Mouse (Mus musculus) heart, postnatal 0 days (tissue): ENCODE measurements around the gene Lhfp. TPM values are rescaled to one million over a fixed set of nuclear protein-coding genes. Genes with fewer than 3 reads are reported as not detected.
"Not testable (repeated sequence)": the region's sequence is repeated elsewhere in the genome, so short reads cannot be mapped to it uniquely, and the experiment has no call there.

Source experiments
- ATAC-seq: fragments of 200-750 bp; cut with Nextera tagmentation; 2 replicates; pipeline ENCODE4 v1.8.0; 2017; ENCODE audit warnings: low read depth, moderate number of reproducible peaks, moderate library complexity; ENCODE audit not compliant: insufficient read depth
- DNase-seq: peaks from one replicate; pipeline ENCODE4 v3.0.0-alpha.2; 2016; ENCODE audit warnings: low spot score
- H3K27ac ChIP-seq: fragments of 300-500 bp; sonication (generic); 2 replicates; pipeline ENCODE4 v1.5.1; 2014; ENCODE audit warnings: low read depth, mild to moderate bottlenecking
- H3K27me3 ChIP-seq: fragments of 300-500 bp; sonication (generic); 2 replicates; pipeline ENCODE4 v1.6.1; 2014; ENCODE audit warnings: low read length, mixed read lengths; ENCODE audit not compliant: control insufficient read depth, insufficient read depth
- H3K36me3 ChIP-seq: fragments of 300-500 bp; sonication (generic); replicated peaks from 2 replicates; pipeline ENCODE4 v1.6.1; 2014; ENCODE audit warnings: low read length, mixed read lengths; ENCODE audit not compliant: control insufficient read depth, insufficient read depth
- H3K4me1 ChIP-seq: fragments of 300-500 bp; sonication (generic); 2 replicates; pipeline ENCODE4 v1.6.1; 2014; ENCODE audit warnings: antibody characterized with exemption; ENCODE audit not compliant: control insufficient read depth, insufficient read depth
- H3K4me2 ChIP-seq: fragments of 300-500 bp; sonication (generic); 2 replicates; pipeline ENCODE4 v1.6.1; 2014; ENCODE audit warnings: low read depth, mild to moderate bottlenecking, low read length, moderate library complexity
- H3K4me3 ChIP-seq: fragments of 300-500 bp; sonication (generic); 2 replicates; pipeline ENCODE4 v1.5.1; 2014; ENCODE audit warnings: low read depth, low read length
- H3K9ac ChIP-seq: fragments of 300-500 bp; sonication (generic); replicated peaks from 2 replicates; pipeline ENCODE4 v1.6.1; 2014; ENCODE audit warnings: low read depth, low read length, mixed read lengths
- H3K9me3 ChIP-seq: fragments of 300-500 bp; sonication (generic); replicated peaks from 2 replicates; pipeline ENCODE4 v1.6.1; 2016; ENCODE audit warnings: low read length; ENCODE audit not compliant: control insufficient read depth
- CTCF ChIP-seq: IDR thresholded peaks from 2 replicates; pipeline ENCODE4 v1.5.1; 2016; ENCODE audit warnings: antibody characterized with exemption, control low read depth, low read depth
- EP300 ChIP-seq: IDR thresholded peaks from 2 replicates; pipeline ENCODE4 v1.6.1; 2016; ENCODE audit warnings: antibody characterized with exemption, low read depth
- WGBS: fragments of 180-500 bp; shearing (Covaris S2); extraction: QIAGEN DNeasy Blood & Tissue Kit; methylation state at CpG from one replicate; pipeline ENCODE4 v1.1.7; 2014; 5-methylcytosine and 5-hydroxymethylcytosine counted together
- polyA plus RNA-seq: library from polyadenylated mRNA; unstranded; fragments of >200 nt; fragmentation: Nextera tagmentation; extraction: Ambion mirVana; gene quantifications from 2 replicates; pipeline ENCODE4 v1.2.1, GENCODE M21; 2015
- total RNA-seq: library from RNA; depleted of rRNA; stranded (reverse); fragments of >200 nt; gene quantifications from 2 replicates; pipeline ENCODE4 v1.2.3, GENCODE M21; 2014; ENCODE audit warnings: low replicate concordance

Gene Lhfp
- total and polyA plus RNA-seq, 2 experiments from 2014 or later: 78.0 to 87.2 TPM

- H3K36me3 ChIP-seq: 0 out of 2 replicates have a peak, but pooled peaks cover 8% of the 10 kb centered on the region
- no peak for DNase-seq
- H3K27me3 ChIP-seq: no peaks in the 10 kb centered on the region
- no peak for ATAC-seq
- WGBS: 54% methylated on average over 11 of the region's 11 CpGs
- H3K4me2 ChIP-seq: no peak overlapping the region
- no peak overlapping the region for H3K27ac ChIP-seq
- H3K9ac ChIP-seq: no peak overlapping the region
- TF ChIP-seq CTCF (no peak), EP300 (no peak)
- peaks cover 27% of the 10 kb centered on the region for H3K4me1 ChIP-seq
- H3K4me3 ChIP-seq: no peak overlapping the region
- H3K9me3 ChIP-seq: 0 out of 2 replicates have a peak, but pooled peaks cover 8% of the 10 kb centered on the region
Measured at GRCm38 (mm10) chr3:53108594-53109373, 67.5 kb downstream of the Lhfp start.

- H3K27ac ChIP-seq: no peak overlapping the region
- no peak overlapping the region for H3K4me2 ChIP-seq
- no peak for ATAC-seq
- no peak for DNase-seq
- no peaks in the 10 kb centered on the region for H3K27me3 ChIP-seq
- H3K9ac ChIP-seq: no peak overlapping the region
- H3K4me3 ChIP-seq: no peak overlapping the region
- TF ChIP-seq CTCF (no peak), EP300 (no peak)
- peaks cover 27% of the 10 kb centered on the region for H3K4me1 ChIP-seq
- H3K9me3 ChIP-seq: 0 out of 2 replicates have a peak, but pooled peaks cover 8% of the 10 kb centered on the region
- H3K36me3 ChIP-seq: 0 out of 2 replicates have a peak, but pooled peaks cover 8% of the 10 kb centered on the region
- WGBS: 14% methylated on average over 3 of the region's 3 CpGs
Measured at GRCm38 (mm10) chr3:53109879-53110278, 68.6 kb downstream of the Lhfp start.

GRCm38 (mm10) chr3:53112048-53112447 is 70.7 kb downstream of the Lhfp start:
- TF ChIP-seq EP300: no peak
- TF ChIP-seq CTCF: 0 out of 2 replicates have a peak, but pooled peaks have one; percentile 13
- WGBS: 94% methylated on average over 7 of the region's 7 CpGs
- Histone ChIP-seq H3K9ac (no peak overlapping the region), H3K27me3 (no peaks in the 10 kb centered on the region), H3K4me3 (no peak overlapping the region), H3K4me1 (peaks cover 14% of the 10 kb centered on the region), H3K9me3 (0 out of 2 replicates have a peak, but pooled peaks cover 8% of the 10 kb centered on the region), H3K4me2 (no peak overlapping the region), H3K27ac (no peak overlapping the region), H3K36me3 (0 out of 2 replicates have a peak, but pooled peaks cover 8% of the 10 kb centered on the region)
- DNase-seq (no peak), ATAC-seq (no peak)

GRCm38 (mm10) chr3:53118755-53119154 is 77.4 kb downstream of the Lhfp start:
- not testable (repeated sequence) for H3K4me1 ChIP-seq, H3K4me3 ChIP-seq, H3K36me3 ChIP-seq, DNase-seq, H3K27ac ChIP-seq, H3K9ac ChIP-seq, ATAC-seq, H3K4me2 ChIP-seq, H3K9me3 ChIP-seq, H3K27me3 ChIP-seq
- 68% methylated on average over 5 of the region's 9 CpGs for WGBS

- no peak overlapping the region for H3K4me3 ChIP-seq
- no peaks in the 10 kb centered on the region for H3K27me3 ChIP-seq
- no peak overlapping the region for H3K27ac ChIP-seq
- H3K9me3 ChIP-seq: no peaks in the 10 kb centered on the region
- no peaks in the 10 kb centered on the region for H3K36me3 ChIP-seq
- WGBS: 81% methylated on average over 6 of the region's 6 CpGs
- no peak for ATAC-seq
- TF ChIP-seq CTCF (no peak), EP300 (no peak)
- H3K4me2 ChIP-seq: no peak overlapping the region
- DNase-seq: no peak
- no peak overlapping the region for H3K9ac ChIP-seq
- H3K4me1 ChIP-seq: no peaks in the 10 kb centered on the region
Measured at GRCm38 (mm10) chr3:53119978-53120377, 78.7 kb downstream of the Lhfp start.

GRCm38 (mm10) chr3:53125495-53125894 is 84.2 kb downstream of the Lhfp start:
- no peak for ATAC-seq
- TF ChIP-seq EP300 (no peak), CTCF (no peak)
- Histone ChIP-seq H3K4me2 (no peak overlapping the region), H3K4me1 (no peaks in the 10 kb centered on the region), H3K4me3 (no peak overlapping the region), H3K36me3 (no peaks in the 10 kb centered on the region), H3K9ac (no peak overlapping the region), H3K9me3 (no peaks in the 10 kb centered on the region), H3K27ac (no peak overlapping the region), H3K27me3 (no peaks in the 10 kb centered on the region)
- no peak for DNase-seq
- WGBS: 84% methylated on average over 8 of the region's 8 CpGs
